Mouse (Mus musculus): ENCODE data around the gene Otulin.

Gene Otulin

DNA sequence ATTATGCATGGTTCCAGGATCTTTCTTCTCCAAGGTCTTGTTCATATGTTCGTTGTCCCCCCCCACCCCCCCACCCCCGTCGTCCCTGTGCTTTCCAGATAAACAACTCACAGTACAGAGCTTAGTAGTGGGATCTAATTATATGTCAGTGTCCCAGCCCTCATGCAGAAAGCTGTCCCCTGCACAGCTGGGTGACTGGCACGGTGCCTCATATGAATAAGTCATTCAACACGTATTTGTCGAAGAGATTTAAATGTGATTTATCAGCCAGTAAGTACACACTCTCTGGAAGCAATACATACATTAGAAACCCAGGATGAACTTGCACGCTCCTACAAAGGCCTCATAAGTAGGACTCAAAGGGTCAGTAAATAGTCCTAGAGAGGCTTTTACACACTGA is 80.6 kb downstream of the Otulin start:
- no peak for DNase-seq (ENCODE audit: low read depth)

DNA sequence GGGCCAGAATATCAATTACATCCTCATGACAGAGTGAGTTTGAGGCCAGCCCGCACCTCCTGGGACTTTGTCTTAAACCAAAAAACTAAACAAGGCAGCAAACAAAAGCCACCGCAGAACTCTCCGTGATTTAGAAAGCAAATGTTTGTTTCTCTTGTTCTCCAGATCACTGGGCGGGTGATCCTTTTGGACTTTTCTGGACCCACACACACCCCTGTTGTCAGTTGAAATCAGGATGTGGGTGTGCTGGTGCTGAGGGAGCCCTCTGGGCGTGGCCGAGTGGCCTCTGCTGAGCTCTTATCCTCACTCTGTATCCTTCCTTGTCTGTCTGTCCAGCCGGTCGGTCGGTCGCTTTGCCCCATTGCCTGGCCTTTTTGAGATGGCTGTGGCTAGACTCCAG is 81.4 kb downstream of the Otulin start:
- no peak for DNase-seq (ENCODE audit: low read depth)

DNA sequence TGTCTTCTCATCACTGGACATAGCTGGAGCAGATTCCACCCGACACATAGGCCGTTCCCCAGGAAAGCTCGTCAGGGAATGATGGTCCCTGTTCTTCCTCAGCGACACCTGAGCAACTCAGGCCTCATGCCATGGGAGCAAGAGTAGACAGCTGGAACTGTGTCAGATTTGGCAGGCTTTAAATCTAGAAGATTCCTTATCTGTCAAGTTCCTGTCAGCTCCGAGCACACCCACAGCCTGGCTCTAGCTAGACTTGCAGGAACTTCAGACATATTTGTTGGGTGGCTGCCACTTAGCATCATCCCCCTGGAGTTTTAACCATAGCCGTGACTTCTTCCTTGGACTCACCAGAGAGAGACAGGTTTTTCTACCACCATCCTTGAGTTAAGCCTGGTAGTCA is 82.4 kb downstream of the Otulin start:
- DNase-seq (ENCODE audit: low read depth): no peak

GRCm38 (mm10) chr15:27545203-27545602 is 85.3 kb downstream of the Otulin start:
- DNase-seq (ENCODE audit: low read depth): no peak

DNA sequence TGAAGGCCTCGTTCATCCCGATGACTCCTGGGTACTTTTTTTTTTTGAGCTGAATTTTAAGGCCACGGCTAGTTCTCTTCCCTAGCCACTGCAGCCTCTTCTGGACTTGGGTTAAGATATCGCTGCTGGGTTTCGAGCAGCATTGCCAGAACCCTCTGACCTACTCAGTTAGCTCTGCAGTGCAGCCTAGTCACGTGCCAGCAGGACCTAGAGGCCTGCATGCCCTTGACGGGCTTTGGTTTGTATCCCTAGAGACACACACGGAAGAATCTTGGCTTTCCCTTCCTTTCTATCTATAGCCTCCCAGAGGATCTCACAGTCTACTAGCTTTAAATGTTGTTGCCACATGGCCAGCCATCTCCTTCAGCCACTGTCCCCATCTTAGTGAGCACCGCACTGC is 90.7 kb downstream of the Otulin start:
- no peak for DNase-seq (ENCODE audit: low read depth)

DNA sequence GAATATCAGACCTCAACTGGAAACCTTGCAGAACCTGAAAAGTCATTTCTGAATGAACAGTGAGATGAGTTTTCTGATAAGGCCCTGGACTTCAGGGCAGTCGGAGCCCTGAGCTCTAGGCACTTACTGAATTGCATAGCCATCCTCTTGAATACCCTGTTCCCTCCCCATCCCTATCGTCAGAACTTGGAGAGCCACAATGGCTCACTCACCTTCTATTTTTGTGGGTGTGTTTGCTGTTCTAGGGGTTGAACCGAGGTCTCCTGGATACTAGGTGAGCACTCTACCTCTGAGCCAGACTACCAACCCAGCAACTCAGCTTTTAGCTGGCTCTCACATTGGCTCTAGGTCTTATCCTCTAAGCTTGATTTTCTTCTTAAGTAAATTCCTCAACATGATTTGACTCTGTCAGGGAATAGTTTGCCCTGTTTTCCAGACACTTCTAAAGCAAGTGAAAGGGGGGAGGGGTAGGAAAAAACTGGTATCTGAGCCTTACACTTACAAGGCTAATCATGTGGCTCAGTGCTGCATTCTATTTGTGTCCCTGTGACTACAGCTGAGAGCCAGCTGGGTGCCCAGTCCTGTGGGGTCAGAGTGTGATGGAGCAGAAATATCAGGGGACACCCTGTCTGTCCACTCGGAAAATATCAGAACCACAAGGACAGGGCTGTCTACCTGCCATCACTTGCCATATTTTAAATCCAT is 92.8 kb downstream of the Otulin start:
- DNase-seq (ENCODE audit: low read depth): no peak

- no peak for DNase-seq (ENCODE audit: low read depth)
These were observed 93.7 kb downstream of the Otulin start for GRCm38 (mm10) chr15:27536771-27537170.

- DNase-seq (ENCODE audit: low read depth): no peak
These were observed 94.3 kb downstream of the Otulin start for GRCm38 (mm10) chr15:27536186-27536585.

DNA sequence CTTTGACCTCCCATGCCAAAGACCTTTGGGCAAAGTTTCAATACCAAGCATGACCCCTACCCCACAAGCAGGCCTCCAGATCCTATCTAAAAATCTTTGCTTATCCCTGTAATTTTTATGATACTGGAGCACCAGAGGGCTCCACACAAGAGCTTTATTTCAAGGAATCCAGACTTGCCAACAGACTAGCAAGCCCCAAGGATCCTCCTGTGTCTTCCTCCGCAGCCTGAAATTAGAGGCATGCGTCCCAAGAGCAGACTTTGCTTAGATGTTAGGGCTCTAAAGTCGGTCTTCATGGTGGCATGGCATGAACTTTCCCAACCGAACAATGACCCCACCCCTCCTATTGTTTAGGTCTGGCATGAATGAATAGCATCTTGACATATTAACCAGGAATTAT is 94.8 kb downstream of the Otulin start:
- no peak for DNase-seq (ENCODE audit: low read depth)

GRCm38 (mm10) chr15:27533036-27533435 is 97.5 kb downstream of the Otulin start:
- DNase-seq (ENCODE audit: low read depth): no peak

GRCm38 (mm10) chr15:27530023-27530422 is 100.5 kb downstream of the Otulin start:
- DNase-seq (ENCODE audit: low read depth): no peak

GRCm38 (mm10) chr15:27528896-27529295 is 101.6 kb downstream of the Otulin start:
- DNase-seq (ENCODE audit: low read depth): no peak

- no peak for DNase-seq (ENCODE audit: low read depth)
These were observed 105.1 kb downstream of the Otulin start for GRCm38 (mm10) chr15:27525233-27526005.

GRCm38 (mm10) chr15:27519857-27520256 is 110.6 kb downstream of the Otulin start:
- no peak for DNase-seq (ENCODE audit: low read depth)

- DNase-seq (ENCODE audit: low read depth): no peak
These were observed 112.5 kb downstream of the Otulin start for GRCm38 (mm10) chr15:27518026-27518425.

DNA sequence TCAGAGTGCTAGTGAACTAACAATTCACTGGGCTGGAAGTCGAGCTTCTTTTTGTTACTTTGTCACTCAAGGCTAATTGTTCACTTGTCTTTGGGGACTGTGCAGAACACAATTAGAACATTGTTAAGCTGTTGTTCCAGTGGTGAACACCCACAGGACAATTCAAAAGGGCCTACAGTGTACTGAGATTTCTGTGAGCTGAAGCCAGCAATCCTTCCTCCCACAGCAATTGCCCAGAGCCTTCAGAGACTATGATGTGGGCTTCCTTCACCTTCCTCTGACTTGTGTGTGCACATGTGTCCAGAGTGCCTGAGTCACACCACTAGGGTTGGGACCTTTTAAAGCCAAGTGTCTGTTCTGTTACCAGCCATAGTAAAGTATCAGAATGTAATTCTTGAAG is 113.6 kb downstream of the Otulin start:
- DNase-seq (ENCODE audit: low read depth): no peak

GRCm38 (mm10) chr15:27508982-27509381 is 121.5 kb downstream of the Otulin start:
- no peak for DNase-seq (ENCODE audit: low read depth)

DNA sequence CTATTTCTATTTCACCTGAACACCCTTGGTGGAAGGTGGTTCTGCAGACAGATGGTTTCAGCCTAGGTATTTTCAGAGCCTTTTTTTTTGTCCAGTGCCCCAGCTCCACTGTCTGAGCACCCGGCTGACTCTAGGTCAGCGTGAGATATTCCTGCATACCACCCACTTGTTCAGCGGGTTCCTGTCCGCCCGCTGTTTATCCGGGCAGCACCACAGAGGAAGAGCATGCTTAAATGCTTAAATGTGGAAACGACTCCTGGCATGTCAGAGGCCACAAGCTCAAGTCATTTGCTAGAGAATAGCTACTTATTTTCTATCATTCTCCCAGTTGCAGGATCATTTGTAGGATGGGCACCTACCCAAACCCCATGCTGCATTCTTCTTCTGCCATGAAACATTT is 122.3 kb downstream of the Otulin start:
- no peak for DNase-seq (ENCODE audit: low read depth)

GRCm38 (mm10) chr15:27506893-27507596 is 123.4 kb downstream of the Otulin start:
- no peak for DNase-seq (ENCODE audit: low read depth)

GRCm38 (mm10) chr15:27506127-27506886 is 124.2 kb downstream of the Otulin start:
- DNase-seq (ENCODE audit: low read depth): no peak

GRCm38 (mm10) chr15:27503801-27504730 is 126.4 kb downstream of the Otulin start:
- no peak for DNase-seq (ENCODE audit: low read depth)
